ENCODE assay signal across 24 mouse cellular contexts in the genomic region with DNA sequence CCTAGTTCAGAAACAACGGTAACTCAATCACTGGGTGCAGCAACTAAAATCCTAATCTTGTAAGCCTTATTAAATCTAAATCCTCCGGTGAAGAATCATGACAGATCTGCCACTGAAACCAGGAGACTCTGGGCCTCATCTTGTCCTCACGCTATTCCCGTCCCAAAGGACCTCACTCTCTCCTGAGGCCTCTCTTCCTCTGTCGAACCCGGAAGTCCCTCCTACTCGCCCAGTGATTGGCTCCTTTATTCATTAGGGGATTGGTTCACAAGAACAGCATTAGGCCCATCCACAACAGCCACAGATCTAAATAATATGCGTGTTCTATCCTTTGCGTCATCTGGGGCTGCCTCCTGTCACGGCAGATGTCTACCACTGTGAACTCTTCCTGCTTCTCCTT.
"Had no signal": no experiment of that assay in that cellular context is flagged by ENCODE, and none has a peak within 500 bp of the region (broad histone marks: within the 10 kb centered on the region; RNA-seq: fewer than 3 reads in every experiment).

No protein-coding gene starts in this region.

- H3K27me3 ChIP-seq: limb, embryonic 15.5 days; midbrain, embryonic 13.5 days; stomach, embryonic 15.5 days had no signal

- DNase-seq: kidney, adult 8-10 months; kidney, postnatal 14 days; kidney, postnatal 4 days; layer of hippocampus, postnatal 36 days; left cerebral cortex, postnatal 4 days; liver, postnatal 0 days; lung, embryonic 14.5 days; right cerebral cortex, adult 18-20 months; right cerebral cortex, postnatal 14 days; right cerebral cortex, postnatal 4 days; spleen, adult 18-20 months; thymus, postnatal 36 days had no signal

- H3K4me2 ChIP-seq: kidney, embryonic 15.5 days; limb, embryonic 12.5 days; limb, embryonic 15.5 days; liver, embryonic 11.5 days; lung, embryonic 14.5 days; midbrain, embryonic 13.5 days; stomach, embryonic 15.5 days had no signal

- H3K4me3 ChIP-seq: kidney, embryonic 15.5 days; layer of hippocampus, adult 2 months; left cerebral cortex, adult 2 months; limb, embryonic 12.5 days; limb, embryonic 15.5 days; midbrain, embryonic 13.5 days; stomach, embryonic 15.5 days had no signal

- H3K9me3 ChIP-seq: kidney, embryonic 15.5 days; limb, embryonic 12.5 days; limb, embryonic 15.5 days; midbrain, embryonic 13.5 days; stomach, embryonic 15.5 days had no signal

- H3K27ac ChIP-seq: kidney, embryonic 15.5 days; layer of hippocampus, adult 2 months; left cerebral cortex, adult 2 months; limb, embryonic 12.5 days; limb, embryonic 15.5 days; liver, embryonic 14.5 days; macrophage; midbrain, embryonic 13.5 days; stomach, embryonic 15.5 days had no signal

- H3K9ac ChIP-seq: kidney, embryonic 15.5 days; limb, embryonic 12.5 days; limb, embryonic 15.5 days; liver, embryonic 14.5 days; liver, postnatal 0 days; lung, embryonic 14.5 days; midbrain, embryonic 13.5 days; stomach, embryonic 15.5 days had no signal

- ATAC-seq: intestine, postnatal 0 days; liver, postnatal 0 days; lung, postnatal 0 days; midbrain, embryonic 13.5 days had no signal

- H3K36me3 ChIP-seq: kidney, embryonic 15.5 days; limb, embryonic 12.5 days; limb, embryonic 15.5 days; midbrain, embryonic 13.5 days; stomach, embryonic 15.5 days had no signal

- H3K4me1 ChIP-seq: kidney, embryonic 15.5 days; limb, embryonic 12.5 days; limb, embryonic 15.5 days; stomach, embryonic 15.5 days had no signal
